Mouse (Mus musculus) urinary bladder, postnatal 14 days (tissue): ENCODE data around the gene Trim14.
A peak's percentile ranks its signal among the peaks of the same experiment; 100 is the strongest.

Experiments used
- DNase-seq: peaks from one replicate; pipeline ENCODE4 v3.0.0; 2021; ENCODE audit warnings: low spot score

The Trim14 gene

DNA sequence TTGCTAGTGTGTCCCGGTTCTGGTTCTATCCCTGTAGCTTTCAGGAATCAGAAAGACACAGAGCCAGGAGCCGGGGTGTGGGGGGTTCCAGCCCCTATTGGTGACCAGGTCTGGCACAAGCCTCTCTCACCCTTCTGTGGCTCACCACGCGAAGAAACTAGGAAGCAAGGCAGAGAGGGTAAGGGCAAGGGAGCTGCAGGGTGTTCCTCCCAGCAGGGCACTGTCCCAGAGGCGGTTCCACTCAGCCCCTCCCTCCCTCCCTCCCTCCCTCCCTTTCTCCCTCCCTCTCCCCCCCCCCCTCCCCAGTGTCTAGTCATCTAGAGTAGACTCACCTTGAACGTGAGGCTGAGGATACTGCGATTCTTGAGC, 8.4 kb downstream of the Trim14 start:
- no peak for DNase-seq

DNA sequence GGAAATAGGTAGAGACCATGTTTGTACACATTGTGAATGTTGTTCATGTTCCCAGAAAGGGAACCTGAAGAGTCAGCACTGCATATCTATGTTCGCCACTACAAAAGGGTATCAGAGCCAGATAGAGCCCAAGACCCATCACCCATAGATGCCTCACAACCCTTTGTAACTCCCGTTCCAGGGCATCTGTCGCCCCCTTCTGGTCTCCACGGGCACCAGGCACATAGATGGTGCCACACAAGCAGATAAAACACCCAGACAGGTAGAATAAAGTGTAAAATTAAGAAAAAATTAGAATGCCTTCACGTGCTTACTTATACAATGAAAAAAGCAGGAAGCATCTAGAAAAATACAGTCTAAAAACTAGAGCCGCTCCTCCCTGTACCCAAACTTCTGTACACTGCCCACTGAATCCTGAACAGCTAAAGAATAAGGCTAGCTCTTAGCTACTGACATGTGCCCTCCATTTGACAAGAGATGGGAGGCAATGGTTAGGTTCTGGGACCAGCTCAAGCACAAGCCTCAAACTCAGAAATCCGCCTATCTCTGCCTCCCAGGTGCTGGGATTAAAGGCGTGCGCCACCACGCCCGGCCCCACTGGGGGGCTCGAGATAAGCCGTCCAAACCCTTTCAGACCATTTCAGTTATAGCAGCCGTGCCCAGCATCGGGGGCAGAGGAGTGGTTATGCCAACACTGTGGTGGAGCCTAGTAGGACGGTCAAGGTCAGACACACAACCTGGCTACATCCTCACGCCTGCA, 9.0 kb downstream of the Trim14 start:
- DNase-seq: no peak

DNA sequence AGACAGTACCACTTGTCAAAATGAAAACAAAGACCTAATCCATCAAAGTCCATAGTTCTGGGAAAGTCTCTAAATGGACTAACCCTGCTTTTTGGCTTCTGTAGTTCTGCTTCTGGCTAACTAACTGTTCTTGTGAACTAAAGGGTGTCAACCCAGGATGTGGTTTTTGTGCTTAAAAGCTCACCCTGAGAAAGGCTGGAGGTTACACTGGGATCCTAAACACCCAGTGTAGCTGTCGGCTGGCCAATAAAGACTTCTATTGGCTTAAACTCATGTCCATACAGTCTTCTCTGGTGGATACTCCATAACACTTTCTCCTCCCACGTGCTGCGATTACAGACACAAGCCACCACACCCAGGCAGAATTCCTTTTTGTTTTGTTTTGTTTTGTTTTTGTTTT, 9.7 kb downstream of the Trim14 start:
- no peak for DNase-seq

DNA sequence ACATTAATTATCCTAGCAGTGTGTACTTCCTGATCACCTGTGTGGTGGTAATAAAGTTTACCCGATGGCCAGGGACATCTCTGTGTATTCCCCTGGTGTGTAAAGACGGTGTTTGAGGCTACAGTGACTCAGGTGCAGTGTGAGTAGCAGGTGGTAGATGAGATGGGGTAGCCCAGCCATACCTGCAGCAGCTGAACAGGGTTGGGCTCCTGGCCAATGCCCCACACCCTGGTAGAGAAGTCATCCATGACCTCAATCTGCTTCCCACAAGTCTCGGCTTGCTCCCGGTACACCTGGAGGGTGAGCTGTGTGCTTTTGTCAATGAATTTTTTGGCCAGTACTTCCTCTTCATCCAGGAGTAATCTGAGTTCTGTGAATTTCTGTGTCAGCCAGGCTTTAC, 12.6 kb downstream of the Trim14 start:
- peak; percentile 82 for DNase-seq

DNA sequence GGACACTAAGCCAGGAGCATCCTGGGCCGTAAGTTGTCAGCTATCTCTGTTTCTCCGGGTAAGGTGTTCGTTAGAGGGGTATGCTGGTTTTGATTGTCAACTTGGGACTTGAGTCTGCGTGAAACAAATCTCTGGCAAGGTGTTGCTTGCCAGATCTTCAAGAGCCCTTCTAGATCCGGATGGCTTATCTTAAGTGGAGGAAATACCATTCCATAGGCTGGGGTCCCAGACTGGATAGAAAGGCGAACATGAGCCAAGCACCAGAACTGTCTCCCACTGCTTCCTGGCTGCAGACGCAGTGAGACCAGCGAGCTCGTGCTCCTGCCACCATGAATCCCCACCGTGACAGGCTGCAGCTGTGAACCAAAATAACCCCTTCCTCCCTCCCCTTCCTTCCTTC, 14.5 kb downstream of the Trim14 start:
- DNase-seq: no peak

DNA sequence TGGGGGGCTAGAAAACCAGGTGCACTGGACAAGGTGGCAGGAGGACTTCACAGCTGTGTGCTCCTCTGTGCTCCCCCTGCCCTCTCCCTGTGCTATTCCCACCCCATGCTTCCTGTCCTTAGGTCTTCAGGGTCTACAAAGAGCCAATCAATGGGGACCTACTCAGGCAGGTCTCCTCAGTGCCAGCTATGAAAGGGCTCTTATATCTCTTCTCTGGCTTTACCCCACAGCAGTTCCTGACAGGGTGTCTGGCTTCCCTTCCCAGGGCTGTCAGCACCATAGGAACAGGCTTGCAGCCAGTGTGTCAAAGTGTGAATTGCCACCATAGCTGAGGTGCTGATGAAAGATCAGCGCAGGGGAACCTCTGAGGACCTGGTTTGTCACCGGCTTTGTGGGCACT, 15.4 kb downstream of the Trim14 start:
- no peak for DNase-seq

DNA sequence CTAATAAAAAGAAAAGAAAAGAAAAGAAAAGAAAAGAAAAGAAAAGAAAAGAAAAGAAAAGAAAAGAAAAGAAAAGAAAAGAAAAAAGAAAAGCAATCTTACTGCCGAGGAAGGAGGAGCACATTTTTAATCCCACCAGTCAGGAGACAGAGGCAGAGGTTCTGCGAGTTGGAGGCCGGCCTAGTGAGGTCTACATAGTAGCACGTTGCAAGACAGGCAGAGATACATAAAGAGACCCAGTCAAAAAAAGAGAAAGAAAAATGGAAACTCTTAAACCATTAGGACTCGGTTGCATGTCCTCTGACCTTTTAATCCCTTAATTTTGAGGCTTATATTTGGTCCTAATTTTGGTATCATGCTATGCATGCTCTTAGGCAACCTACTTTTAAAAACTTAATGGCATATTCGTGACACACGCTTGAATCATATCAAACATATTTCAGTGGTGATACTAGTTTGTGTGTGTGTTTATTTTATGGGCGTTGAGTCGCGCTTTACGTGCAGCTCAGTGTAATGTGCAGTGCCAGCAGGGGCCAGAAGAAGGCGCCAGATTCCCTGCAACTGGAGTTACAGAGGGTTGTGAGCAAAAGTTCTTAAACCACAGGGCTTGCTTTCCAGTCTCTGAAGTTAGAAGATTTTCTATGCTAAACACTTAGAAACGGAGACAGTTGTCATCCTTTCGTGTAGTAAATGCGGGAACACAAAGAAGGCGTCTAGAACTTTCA, 28.0 kb downstream of the Trim14 start:
- DNase-seq: peak; percentile 93

DNA sequence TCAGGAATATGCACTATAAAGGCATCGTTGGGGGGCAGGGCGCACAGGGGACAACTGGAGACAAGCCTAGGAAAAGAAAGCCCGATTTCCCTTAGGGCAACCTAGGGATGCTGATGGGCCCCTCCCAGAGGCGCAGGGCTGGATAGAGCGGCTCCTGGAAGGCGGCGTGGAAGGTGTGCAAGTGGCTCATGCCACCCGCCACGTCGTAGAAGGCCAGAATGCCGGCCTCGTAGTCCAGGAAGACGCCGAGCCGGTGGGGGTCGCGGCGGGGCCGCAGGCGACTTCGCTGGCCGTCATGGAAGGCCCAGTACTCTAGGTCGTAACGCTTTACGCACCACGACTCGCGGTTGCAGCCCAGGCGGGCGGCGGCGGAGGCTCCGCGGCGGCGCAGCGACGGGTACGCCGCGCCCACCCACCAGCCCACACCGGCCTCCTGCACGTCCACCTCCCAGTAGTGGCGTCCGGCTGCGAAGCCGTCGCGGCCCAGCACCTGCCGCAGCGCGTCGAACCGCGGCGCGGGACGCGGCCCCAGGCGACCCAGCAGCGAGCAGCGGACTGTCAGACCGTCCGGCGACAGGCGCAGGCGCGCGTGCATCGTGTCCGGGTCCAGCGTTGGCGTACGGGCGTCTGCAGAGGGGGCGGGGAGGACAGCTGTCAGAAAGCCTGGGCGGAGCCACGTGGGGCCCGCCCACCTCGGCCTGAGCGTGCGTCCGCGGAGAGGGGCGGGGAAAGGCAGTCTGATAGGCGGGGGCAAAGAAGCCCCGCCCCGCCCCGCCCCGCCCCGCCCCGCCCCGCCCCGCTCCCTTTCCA, 28.9 kb downstream of the Trim14 start:
- peak; percentile 97 for DNase-seq

DNA sequence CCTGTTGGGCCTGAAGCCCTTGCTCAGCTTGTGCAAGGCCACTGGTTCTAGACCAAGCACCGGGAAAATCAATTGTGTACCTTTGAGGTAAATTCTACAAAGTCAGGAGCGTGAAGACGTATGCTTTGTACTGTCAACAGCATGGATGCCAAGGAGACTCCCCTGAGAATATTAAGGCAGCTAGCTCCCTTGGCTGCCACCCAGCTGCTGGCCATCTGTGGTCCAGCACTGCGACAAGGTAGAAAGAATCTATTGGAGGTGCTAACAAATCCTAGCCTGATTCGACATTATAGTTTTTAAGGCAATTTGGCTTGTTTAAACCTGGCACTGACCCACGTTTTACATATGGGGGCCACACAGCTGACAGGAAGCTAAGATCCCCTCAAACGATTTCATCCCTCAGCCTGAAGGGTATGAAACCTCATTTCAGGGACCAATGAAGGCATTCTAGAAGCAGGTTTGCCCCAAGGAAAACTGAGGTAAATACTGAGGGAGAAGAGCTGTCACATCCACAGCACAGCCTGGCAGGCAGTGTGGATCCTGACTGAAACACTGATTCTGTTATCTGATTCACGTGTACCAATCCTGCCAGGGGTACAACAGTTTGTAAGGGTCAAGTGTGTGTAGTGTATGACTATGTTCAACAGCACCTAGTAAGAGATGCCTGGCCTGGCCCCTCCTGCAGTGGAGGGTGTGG, 30.4 kb downstream of the Trim14 start:
- no peak for DNase-seq

DNA sequence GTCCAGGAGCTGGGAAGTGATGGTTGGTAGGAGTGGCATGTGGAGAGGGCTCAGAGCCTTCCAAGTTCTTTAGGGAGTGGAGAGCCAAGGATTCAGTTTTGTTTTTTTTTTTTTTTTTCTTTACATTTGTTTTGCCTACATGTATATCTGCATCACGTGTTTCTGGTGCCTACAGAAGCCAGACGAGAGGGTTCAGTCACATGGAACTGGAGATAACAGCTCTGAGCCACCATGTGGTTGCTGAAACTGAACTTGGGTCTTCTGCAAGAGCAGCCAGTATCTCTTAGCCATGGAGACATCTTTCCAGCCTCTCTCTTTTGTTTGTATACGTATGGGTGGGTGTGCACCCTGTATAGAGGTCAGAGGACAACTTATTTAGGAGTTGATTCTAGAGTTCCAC, 32.1 kb downstream of the Trim14 start:
- DNase-seq: no peak

DNA sequence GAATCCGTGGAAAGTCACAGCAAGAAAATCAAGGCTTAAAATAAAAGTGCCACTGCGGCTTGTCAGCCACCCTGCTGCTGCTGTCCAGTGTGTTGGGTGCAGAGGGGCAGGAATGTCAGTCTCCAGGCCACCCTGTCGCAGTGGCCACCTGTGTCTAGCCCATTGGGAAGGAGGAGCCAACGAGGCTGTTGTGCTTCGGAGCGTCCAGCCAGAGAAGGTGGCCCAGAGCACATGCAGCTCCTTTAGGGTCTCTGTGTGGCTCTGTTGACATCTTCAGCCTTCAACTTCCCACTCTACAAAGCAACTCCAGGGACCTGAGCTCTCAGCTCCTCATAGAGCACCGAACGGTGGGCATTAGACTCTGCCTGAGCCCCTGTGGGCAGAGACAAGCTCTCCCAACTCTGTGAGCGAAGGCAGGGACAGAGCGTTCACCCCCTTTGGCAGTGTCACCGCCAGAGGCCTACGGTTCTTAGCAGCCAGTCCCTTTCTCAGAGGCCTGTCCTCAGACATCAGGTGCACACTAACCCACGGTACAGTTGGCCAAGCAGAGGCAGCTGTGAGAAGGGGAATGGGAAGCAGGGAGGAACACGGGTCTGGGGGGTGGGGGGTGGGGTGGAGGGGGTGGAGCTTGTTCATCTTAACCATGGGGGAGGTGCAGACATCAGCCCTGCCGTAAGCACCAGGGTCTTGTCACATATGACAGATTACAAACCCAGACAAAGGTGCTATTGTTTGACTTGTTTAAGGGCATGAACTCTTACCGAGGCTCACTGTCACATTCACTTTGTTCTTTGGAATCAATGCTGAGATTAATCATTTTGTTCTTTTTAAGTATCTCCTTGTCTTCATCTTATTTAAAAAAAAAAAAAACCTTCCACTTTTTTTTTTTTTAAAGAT, 33.1 kb downstream of the Trim14 start:
- no peak for DNase-seq

DNA sequence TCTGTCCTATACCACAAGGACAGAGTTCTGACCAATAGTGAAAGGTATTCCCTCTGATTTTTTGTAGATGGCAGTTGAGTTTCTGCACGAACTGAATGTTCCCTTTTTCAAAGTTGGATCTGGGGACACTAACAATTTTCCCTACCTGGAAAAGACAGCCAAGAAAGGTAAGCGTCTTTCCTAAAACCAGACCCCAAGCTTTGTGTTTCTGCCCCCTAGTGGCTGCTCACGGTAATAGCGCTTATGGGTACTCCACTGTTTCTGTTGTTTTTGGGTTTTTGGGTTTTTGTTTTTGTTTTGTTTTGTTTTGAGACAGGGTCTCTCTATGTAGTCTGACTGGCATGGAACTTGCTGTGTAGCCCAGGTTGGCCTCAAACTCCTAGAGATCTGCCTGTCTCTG, 37.0 kb downstream of the Trim14 start:
- DNase-seq: peak; percentile 33

DNA sequence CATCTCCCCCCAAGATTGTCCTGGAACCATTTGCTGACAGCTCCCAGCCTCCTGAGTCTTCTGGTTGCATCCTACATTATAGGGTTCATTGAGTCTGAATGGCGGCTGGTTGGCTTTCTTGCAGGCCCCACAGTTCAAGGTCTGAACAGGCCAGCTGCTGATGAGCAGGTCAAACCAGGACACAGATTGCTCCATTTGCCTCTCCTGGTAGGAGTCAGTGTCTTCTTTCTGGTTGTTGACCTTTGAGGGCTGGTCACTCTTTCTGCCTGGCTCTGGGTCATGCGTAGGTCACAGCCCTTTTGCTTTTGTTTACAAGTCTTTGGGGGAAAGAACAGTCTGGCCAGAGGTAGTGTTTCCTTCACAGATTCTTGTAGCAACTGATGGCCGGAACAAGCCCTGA, 37.4 kb downstream of the Trim14 start:
- DNase-seq: no peak

DNA sequence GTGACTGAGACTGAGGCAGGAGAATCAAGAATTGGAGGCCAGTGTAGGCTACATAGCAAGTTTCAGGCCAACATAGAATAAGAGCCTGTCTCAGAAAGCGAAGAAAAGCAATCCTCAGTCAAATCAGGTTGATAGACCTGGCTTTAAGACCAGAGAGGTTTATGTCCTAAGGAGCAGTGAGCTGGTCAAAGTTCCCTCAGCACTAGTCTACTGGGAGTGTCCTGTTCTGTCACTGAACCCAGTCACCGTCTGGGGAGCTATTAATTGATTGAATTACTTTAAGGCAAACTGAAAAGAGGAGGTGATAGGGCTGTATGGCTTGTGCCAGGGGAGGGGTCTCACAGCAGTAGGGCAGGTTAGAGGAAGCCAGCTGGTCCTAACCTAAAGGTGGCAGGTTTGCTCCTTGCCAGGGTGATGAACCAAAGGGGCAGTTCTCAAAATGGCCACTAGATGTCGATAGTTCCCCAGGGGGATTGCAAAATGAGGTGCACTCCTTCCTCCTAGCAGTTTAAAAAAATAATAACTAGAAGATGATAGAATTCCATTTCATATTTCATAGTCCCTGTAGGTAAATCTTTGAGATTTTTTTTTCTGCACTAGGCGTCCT, 38.6 kb downstream of the Trim14 start:
- DNase-seq: peak; percentile 82

DNA sequence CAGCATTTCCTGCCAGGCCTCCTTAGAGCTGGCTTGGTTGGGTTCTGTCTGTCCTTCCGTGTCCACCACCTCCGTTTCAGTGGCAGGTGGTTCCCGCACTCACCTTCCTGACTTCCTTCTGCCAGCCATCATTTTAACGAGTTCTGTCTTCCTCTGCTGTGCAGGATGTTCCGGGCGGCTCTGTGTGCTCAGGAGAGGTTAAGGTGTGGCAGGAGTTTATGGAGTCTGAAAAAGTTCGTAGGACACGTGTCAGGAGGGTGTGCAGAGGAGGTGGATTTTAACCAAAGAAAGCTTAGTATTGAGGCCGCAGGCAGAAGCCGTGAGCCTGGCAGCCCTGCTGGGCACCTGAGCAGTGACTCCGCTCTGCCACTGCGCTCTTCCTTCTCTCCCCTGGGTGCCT, 40.4 kb downstream of the Trim14 start:
- no peak for DNase-seq

DNA sequence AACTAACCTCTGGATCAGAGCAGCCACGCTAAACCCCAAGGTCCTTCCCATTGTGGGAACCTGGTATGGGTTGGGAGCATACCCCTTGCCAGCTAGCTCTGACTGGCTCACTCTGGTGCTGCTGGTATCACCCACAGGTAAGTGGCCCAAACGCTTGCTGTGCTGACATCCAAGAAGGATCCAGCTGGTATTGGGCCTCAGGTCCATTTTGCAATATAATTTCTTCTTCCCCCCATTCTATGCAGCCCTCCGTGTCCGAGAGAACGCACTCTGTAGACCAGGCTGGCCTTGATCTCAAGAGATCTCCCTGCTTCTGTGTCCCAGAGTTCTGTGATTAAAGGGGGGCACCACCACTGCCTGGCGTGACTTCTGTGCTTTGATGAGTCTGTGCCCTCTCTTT, 42.9 kb downstream of the Trim14 start:
- no peak for DNase-seq

DNA sequence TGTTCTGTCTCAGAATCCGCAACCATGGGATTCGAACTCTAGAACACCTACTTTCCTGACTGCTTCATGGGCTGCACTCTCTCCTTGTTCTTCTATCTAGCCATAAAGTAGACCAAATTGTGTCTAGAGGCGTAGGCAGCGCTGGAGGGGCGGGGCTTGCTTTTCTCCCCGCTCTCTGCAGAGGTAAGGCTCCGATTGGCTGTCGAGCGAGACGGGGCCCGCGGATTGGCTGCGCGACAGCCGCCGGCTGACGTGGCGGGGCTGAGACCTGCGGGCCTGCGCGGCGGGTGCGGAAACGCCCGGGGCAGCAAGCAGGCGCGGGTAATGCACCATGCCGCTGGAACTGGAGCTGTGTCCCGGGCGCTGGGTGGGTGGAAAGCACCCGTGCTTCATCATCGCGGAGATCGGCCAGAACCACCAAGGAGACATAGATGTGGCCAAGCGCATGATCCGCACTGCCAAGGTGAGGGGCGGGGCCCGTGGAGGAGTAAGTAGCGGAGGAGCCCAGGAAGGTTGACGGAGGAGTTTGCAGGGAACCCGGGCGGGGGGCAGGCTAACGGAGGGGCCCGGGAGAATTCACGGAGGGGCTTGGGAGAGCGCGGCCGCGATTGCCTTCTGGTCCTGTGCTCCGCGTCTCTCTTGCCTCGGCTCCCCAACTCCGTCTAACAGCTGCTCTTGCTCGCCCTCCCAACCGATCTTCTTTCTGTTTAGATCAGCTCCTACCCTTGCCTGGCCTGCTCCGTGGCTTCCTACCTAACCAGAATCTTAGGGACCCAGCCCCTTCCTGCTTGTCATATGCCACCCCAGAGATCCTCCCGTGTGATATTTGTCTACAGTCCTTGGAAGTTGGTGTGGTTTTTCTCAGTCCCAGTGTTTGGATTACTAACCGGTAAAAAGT, 46.7 kb downstream of the Trim14 start, which contains the start of gene Nans:
TSS of gene Nans (plus strand) at position 221 of the 898 bp plus-strand sequence.
- peak; percentile 97 for DNase-seq

DNA sequence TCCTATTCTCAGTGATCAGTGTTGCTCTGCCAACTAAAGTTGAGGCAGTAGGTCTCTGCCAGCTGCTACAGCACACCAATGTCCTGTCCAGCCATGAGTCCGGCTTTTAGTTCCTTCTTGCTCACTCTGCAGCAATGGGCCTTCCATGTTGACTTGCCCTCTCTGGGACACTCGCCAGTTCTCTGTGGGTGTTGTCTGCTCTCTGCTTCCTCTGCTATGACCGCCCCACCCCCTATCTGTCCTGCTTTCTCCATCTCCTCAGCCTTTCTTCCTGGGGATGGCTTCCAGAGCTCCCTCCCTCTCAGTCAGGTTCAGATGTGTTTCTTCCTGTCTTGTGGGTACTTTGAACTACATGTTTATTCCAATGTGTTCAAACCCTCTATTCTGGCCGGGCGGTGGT, 48.6 kb downstream of the Trim14 start:
- peak; percentile 67 for DNase-seq

DNA sequence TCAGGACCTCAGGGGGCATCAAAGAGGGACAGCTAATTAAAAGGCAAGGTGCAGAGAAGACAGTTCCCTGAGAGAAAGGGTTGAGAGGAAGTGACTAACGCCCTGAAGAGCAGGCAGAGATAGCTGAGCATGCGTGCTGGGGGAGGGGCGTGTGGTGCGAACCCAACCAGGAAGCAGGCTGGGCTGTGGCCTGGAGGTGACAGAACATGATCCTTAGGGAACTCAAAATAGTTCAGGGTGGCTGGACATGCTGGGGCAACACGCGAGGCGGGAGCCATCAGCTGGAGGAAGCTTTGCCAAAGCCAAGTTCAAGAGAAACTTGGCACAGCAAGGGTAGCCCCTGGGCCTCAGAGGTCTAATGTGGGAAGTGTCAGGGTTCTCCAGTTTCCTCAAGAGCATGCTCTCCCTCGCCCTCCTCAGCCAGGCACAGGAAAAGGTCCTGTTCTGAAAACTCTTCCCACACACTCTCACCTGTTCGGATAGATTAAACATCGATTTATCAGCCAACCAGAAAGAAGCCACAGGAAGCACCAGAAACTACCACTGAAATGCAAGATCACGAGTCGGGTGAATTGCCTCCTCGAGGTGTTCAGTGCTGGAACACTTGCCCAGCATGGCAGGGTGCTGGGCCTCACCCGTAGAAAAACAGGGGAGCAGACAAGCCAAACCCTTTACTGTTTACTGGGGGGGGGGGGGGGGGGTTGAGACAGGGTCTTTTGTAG, 50.1 kb downstream of the Trim14 start:
- peak; percentile 85 for DNase-seq
